Mouse (Mus musculus): Measurements from ENCODE around the gene Cypt4.
"Not testable (repeated sequence)": the region's sequence is repeated elsewhere in the genome, so short reads cannot be mapped to it uniquely, and the experiment has no call there.

Cypt4 gene

GRCm38 (mm10) chr9:24624896-24625295, at the start of gene Cypt4:
Gene Cypt4 (plus strand): TSS chr9:24625196.
- DNase-seq = no peak

- not testable (repeated sequence) for DNase-seq
Measured at GRCm38 (mm10) chr9:24637341-24637740, 12.3 kb downstream of the Cypt4 start.
